Mouse (Mus musculus) thymus, adult 18-20 months (tissue): ENCODE measurements around the gene Abi3bp.

Source experiments
- DNase-seq, 2 experiments: peaks; one replicate each; pipeline ENCODE4 v3.0.0; 2022; ENCODE audit warnings: mixed read lengths in 2 of 2

Abi3bp gene

GRCm38 (mm10) chr16:56696448-56696847 lies 218.8 kb downstream of the Abi3bp start:
- DNase-seq: no peak

- DNase-seq: no peak
These were observed 223.2 kb downstream of the Abi3bp start for GRCm38 (mm10) chr16:56700898-56701297.

DNA sequence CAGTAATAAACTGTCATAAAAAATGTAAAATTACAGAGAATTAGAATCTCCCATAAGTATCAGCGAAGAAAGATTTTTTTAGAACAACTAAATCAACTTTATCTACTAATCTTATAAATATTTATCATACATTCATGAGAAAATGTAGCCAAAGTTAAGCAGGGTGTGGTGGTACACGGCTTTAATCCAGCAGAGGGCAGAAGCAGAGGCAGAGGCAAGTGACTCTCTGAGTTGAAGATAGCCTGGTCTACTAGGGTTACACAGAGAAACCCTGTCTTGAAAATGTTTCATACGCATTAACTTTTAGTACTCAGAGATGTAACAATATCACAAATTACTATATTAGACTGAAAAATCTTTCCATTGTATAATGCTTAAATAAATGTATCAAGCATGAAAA lies 228.1 kb downstream of the Abi3bp start:
- DNase-seq: no peak

DNA sequence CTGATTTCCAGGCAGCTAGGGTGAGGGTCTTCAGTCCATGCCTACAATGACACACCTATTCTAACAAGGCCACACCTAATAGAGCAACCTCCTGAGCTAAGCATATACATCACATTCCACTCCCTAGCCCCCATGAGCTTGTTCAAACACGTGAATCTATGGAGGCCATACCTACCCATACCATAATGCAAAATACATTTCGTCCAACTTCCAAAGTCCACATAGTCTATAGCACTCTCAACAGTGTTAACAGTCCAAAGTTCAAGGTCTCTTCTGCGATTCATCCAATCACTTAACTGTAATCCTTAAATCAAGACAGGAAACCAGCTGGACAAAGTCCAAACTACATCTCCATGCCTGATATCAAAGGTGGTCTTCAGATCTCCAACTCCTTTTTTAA lies 232.4 kb downstream of the Abi3bp start:
- no peak for DNase-seq

DNA sequence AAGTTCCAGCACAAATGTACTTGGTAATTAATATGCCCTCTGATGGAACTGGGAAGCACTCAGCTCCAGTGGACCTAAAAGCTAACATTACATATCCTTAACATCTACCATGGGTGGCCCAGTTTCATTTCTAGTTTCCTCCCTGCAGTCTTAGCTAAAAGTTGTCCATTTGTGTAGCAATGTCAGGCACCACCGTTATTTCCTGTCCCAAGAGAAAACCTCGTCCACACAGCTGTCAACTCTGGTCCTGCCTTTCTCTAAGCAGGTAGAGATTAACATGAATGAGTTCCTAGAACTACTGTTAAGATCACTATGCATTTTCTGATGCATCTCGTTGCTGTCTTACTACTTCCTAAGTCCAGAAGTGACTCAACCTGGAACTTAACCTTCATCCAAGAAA lies 237.9 kb downstream of the Abi3bp start:
- no peak for DNase-seq

DNA sequence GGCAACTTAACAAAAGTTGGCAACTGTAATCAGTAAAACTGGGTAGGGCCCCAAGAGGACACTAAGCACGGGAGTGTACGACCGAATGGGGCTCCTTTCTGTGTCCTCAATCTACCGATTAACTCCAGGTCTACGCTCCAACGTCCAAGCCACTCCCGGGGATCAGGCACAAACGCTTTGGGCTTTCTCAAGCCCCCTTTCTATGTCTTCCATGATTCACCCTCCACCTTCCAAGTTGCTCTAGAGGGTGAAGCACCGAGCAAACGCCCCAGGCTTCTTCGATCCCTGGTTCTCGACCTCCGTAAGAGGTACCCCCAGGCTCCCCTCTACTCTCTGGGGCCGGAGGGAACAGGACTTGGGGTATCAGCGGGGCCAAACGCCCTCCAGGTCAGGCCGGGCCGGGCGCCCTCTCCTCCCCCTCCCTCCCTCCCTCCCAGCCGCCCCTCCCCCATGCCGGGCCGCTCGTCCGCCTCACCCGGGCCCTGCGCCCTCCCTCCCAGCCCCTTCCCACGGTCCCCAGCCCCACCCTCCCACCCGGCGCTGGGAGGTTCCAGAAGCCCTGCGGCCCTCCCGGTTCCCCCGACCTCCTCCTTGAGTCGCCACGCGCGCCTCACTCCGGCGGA lies 239.0 kb downstream of the Abi3bp start:
- DNase-seq: peak in 1 of 2 experiments; percentile 29

- peak; percentile 98 to 99 for DNase-seq
These were observed 239.8 kb downstream of the Abi3bp start, which contains the start of gene Tfg for GRCm38 (mm10) chr16:56717224-56718200. Gene Tfg (minus strand): TSS chr16:56717450.

GRCm38 (mm10) chr16:56719031-56719430 lies 241.4 kb downstream of the Abi3bp start:
- no peak for DNase-seq

- DNase-seq: no peak
These were observed 244.7 kb downstream of the Abi3bp start for GRCm38 (mm10) chr16:56722357-56722756.

- no peak for DNase-seq
These were observed 247.2 kb downstream of the Abi3bp start for GRCm38 (mm10) chr16:56724927-56725326.

DNA sequence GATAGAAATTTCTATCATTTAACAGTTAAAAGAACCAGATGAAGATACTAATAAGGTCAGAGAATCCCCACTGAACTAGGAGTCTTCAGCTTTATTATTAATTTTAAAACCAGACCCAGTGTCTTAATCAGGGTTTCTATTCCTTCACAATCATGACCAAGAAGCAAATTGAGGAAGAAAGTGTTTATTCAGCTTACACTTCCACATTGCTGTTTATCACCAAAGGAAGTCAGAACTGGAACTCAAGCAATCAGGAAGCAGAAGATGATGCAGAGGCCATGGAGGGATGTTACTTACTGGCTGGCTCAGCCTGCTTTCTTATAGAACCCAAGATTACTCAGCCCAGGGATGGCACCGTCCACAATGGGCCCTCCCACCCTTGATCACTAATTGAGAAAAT lies 251.4 kb downstream of the Abi3bp start:
- DNase-seq: no peak
